Mouse (Mus musculus) MEL (cell line): ENCODE measurements around the gene Emilin3. TPM values are rescaled to one million over a fixed set of nuclear protein-coding genes. Genes with fewer than 3 reads are reported as not detected.

Source experiments
- DNase-seq: peaks from one replicate; pipeline ENCODE4 v3.0.0; 2011; ENCODE audit warnings: low read depth, low spot score
- H3K27ac ChIP-seq: 2 replicates; pipeline ENCODE4 v1.5.1; 2012; ENCODE audit warnings: low read depth, mild to moderate bottlenecking, control low read depth, low read length, moderate library complexity; ENCODE audit not compliant: control insufficient read depth
- H3K27me3 ChIP-seq, 2 experiments: fragments of 150-350 bp in 1 of 2; sonication (generic) in 1 of 2; 2 replicates each; pipeline ENCODE4 v1.6.1; 2012; ENCODE audit warnings: low read length in 2 of 2, mild to moderate bottlenecking in 2 of 2, improper control_type of control experiment in 1 of 2, moderate library complexity in 1 of 2; ENCODE audit not compliant: insufficient read depth in 2 of 2, control insufficient read depth in 1 of 2
- H3K36me3 ChIP-seq, 2 experiments: 2 replicates each; pipeline ENCODE4 v1.6.1; 2012 to 2014; ENCODE audit warnings: low read length in 2 of 2, improper control_type of control experiment in 1 of 2, inconsistent platforms in 1 of 2, mild to moderate bottlenecking in 1 of 2; ENCODE audit not compliant: insufficient read depth in 2 of 2, control insufficient read depth in 1 of 2
- H3K4me1 ChIP-seq, 2 experiments: fragments of 150-350 bp in 1 of 2; sonication (generic) in 1 of 2; 2 replicates each; pipeline ENCODE4 v1.6.1; 2012; ENCODE audit warnings: low read length in 2 of 2, improper control_type of control experiment in 1 of 2, mild to moderate bottlenecking in 1 of 2; ENCODE audit not compliant: insufficient read depth in 2 of 2, control insufficient read depth in 1 of 2
- H3K4me3 ChIP-seq, 2 experiments: fragments of 150-350 bp in 1 of 2; sonication (generic) in 1 of 2; 2 replicates each; pipeline ENCODE4 v1.5.1; 2012; ENCODE audit warnings: low read depth in 2 of 2, low read length in 2 of 2, mild to moderate bottlenecking in 2 of 2, moderate library complexity in 2 of 2, control low read depth in 1 of 2, improper control_type of control experiment in 1 of 2; ENCODE audit not compliant: control insufficient read depth in 1 of 2, insufficient read depth in 1 of 2
- H3K79me2 ChIP-seq: 2 replicates; pipeline ENCODE4 v1.6.1; 2012; ENCODE audit warnings: mild to moderate bottlenecking, low read length, moderate library complexity; ENCODE audit not compliant: control insufficient read depth, poor library complexity, insufficient read depth
- H3K9ac ChIP-seq: 2 replicates; pipeline ENCODE4 v1.6.1; 2012; ENCODE audit warnings: low read depth, mild to moderate bottlenecking, control low read depth, low read length, moderate library complexity; ENCODE audit not compliant: control insufficient read depth, poor library complexity, severe bottlenecking
- H3K9me3 ChIP-seq: fragments of 150-350 bp; sonication (generic); replicated peaks from 2 replicates; pipeline ENCODE4 v1.6.1; 2012; ENCODE audit warnings: mild to moderate bottlenecking, low read length, improper control_type of control experiment, moderate library complexity; ENCODE audit not compliant: insufficient read depth
- CHD2 ChIP-seq: IDR thresholded peaks from 2 replicates; pipeline ENCODE4 v1.6.1; 2011; ENCODE audit warnings: low read length, improper control_type of control experiment
- ELF1 ChIP-seq: IDR thresholded peaks from 2 replicates; pipeline ENCODE4 v1.6.1; 2014; ENCODE audit warnings: low read depth, mild to moderate bottlenecking, inconsistent platforms, low read length, improper control_type of control experiment, moderate library complexity
- EP300 ChIP-seq, 2 experiments: IDR thresholded peaks; 2 replicates each; pipeline ENCODE4 v1.6.1; 2011; ENCODE audit warnings: improper control_type of control experiment in 2 of 2, low read length in 2 of 2, low read depth in 1 of 2, mild to moderate bottlenecking in 1 of 2
- GATA1 ChIP-seq: IDR thresholded peaks from 2 replicates; pipeline ENCODE4 v1.6.1; 2011; ENCODE audit warnings: low read depth, low read length, improper control_type of control experiment
- MAX ChIP-seq: IDR thresholded peaks from 2 replicates; pipeline ENCODE4 v1.6.1; 2011; ENCODE audit warnings: low read length, improper control_type of control experiment
- MXI1 ChIP-seq: IDR thresholded peaks from 2 replicates; pipeline ENCODE4 v1.6.1; 2011; ENCODE audit warnings: mild to moderate bottlenecking, low read depth, low read length, improper control_type of control experiment
- MYC ChIP-seq: IDR thresholded peaks from 2 replicates; pipeline ENCODE4 v1.6.1; 2011; ENCODE audit warnings: low read depth, mild to moderate bottlenecking, low read length, improper control_type of control experiment, moderate library complexity
- POLR2A ChIP-seq, 2 experiments: IDR thresholded peaks; 2 replicates each; pipeline ENCODE4 v1.6.1; 2011 to 2012; ENCODE audit warnings: low read length in 2 of 2, mild to moderate bottlenecking in 2 of 2, control low read depth in 1 of 2, improper control_type of control experiment in 1 of 2, low read depth in 1 of 2, moderate library complexity in 1 of 2; ENCODE audit not compliant: control insufficient read depth in 1 of 2, insufficient read depth in 1 of 2, poor library complexity in 1 of 2
- RAD21 ChIP-seq: IDR thresholded peaks from 2 replicates; pipeline ENCODE4 v1.6.1; 2011; ENCODE audit warnings: mild to moderate bottlenecking, low read depth, low read length, improper control_type of control experiment
- RCOR1 ChIP-seq: IDR thresholded peaks from 2 replicates; pipeline ENCODE4 v1.6.1; 2012; ENCODE audit warnings: low read depth, mild to moderate bottlenecking, inconsistent platforms, low read length, improper control_type of control experiment
- TAL1 ChIP-seq: IDR thresholded peaks from 2 replicates; pipeline ENCODE4 v1.6.1; 2012; ENCODE audit warnings: mild to moderate bottlenecking, inconsistent platforms, low read length, moderate library complexity, mixed read lengths
- TCF12 ChIP-seq: IDR thresholded peaks from 2 replicates; pipeline ENCODE4 v1.6.1; 2014; ENCODE audit warnings: low read depth, mild to moderate bottlenecking, inconsistent platforms, low read length, improper control_type of control experiment, moderate library complexity
- polyA plus RNA-seq, 2 experiments: library from polyadenylated mRNA; stranded (reverse) in 1 of 2; unstranded in 1 of 2; fragments of >175 nt in 1 of 2; fragments of >200 nt in 1 of 2; gene quantifications; 2 replicates each; pipeline versions ENCODE4 v1.2.1 to v1.2.4; 2012; ENCODE audit warnings: low replicate concordance in 2 of 2, low read depth in 1 of 2; ENCODE audit not compliant: insufficient read length in 2 of 2, insufficient read depth in 1 of 2, missing spikeins in 1 of 2
- total RNA-seq: library from RNA; depleted of rRNA; stranded (reverse); fragments of 300-350 nt; gene quantifications from 2 replicates; pipeline ENCODE4 v1.2.3, GENCODE M21; 2012; rRNA removed

Gene Emilin3
- total and polyA plus RNA-seq, 3 experiments = not detected

GRCm38 (mm10) chr2:160860363-160860762 lies 51.8 kb downstream of the Emilin3 start:
- Histone ChIP-seq H3K79me2 (no peaks in the 10 kb centered on the region; the same call in 1 of the 2 replicates), H3K4me3 (no peak overlapping the region), H3K36me3 (peaks cover 0 to 15% of the 10 kb centered on the region in 2 experiments; a peak in 2 of 4 replicates), H3K9me3 (no peaks in the 10 kb centered on the region), H3K9ac (no peak overlapping the region), H3K27me3 (no peaks in the 10 kb centered on the region), H3K27ac (no peak overlapping the region), H3K4me1 (peaks cover 0 to 13% of the 10 kb centered on the region in 2 experiments; a peak in 2 of 4 replicates)
- DNase-seq = peak; percentile 65
- TF ChIP-seq ELF1 = no peak
- TF ChIP-seq CHD2 = no peak
- TF ChIP-seq RCOR1 = peak; percentile 97
- no peak for TF ChIP-seq MXI1
- peak; percentile 37; the same call in 1 of the 2 replicates for TF ChIP-seq TCF12
- TF ChIP-seq TAL1 = peak; percentile 60
- TF ChIP-seq EP300 (IDR thresholded peaks at IDR 0.05; ENCODE audit: low read depth in 1 of 2, low read length in 2 of 2) = peak; percentile 67 to 71
- TF ChIP-seq GATA1 = peak; percentile 67
- TF ChIP-seq POLR2A (IDR thresholded peaks at IDR 0.05; ENCODE audit: control insufficient read depth in 1 of 2, insufficient read depth in 1 of 2, low read depth in 1 of 2, low read length in 2 of 2, poor library complexity in 1 of 2) = no peak
- no peak for TF ChIP-seq RAD21
- no peak for TF ChIP-seq MYC
- TF ChIP-seq MAX = no peak

Other genes with a start within 250 kb of the Emilin3 start
- gene Plcg1, start 181.0 kb downstream of the Emilin3 start, total RNA-seq = 15.2 and 15.4 TPM in 2 replicates
- 10 to 100 TPM in 1 of 2 experiments, not detected in 1; 27.5 TPM for gene Plcg1, start 181.0 kb downstream of the Emilin3 start, polyA plus RNA-seq
- 4.4 and 5.3 TPM in 2 replicates for gene Zhx3, start 39.3 kb downstream of the Emilin3 start, total RNA-seq
- gene Zhx3, start 39.3 kb downstream of the Emilin3 start, polyA plus RNA-seq = 1 to 10 TPM in 1 of 2 experiments, not detected in 1; 4.8 TPM
- 0.07 and 0.08 TPM in 2 replicates for gene Lpin3, start 31.7 kb downstream of the Emilin3 start, total RNA-seq
- gene Lpin3, start 31.7 kb downstream of the Emilin3 start, polyA plus RNA-seq = under 1 TPM in 1 of 2 experiments, not detected in 1; 0.17 TPM
- 9.7 and 11.8 TPM in 2 replicates for gene Chd6, start 196.7 kb upstream of the Emilin3 start, total RNA-seq
- gene Chd6, start 196.7 kb upstream of the Emilin3 start, polyA plus RNA-seq = 100 to 1,000 TPM in 1 of 2 experiments, 10 to 100 TPM in 1; 15.4 to 200 TPM